Mouse (Mus musculus): ENCODE measurements around the gene Slc1a5. TPM values are rescaled to one million over a fixed set of nuclear protein-coding genes. Genes with fewer than 3 reads are reported as not detected.

The Slc1a5 gene
- polyA plus RNA-seq, 1 experiment from 2014 or later: 55.8 TPM

DNA sequence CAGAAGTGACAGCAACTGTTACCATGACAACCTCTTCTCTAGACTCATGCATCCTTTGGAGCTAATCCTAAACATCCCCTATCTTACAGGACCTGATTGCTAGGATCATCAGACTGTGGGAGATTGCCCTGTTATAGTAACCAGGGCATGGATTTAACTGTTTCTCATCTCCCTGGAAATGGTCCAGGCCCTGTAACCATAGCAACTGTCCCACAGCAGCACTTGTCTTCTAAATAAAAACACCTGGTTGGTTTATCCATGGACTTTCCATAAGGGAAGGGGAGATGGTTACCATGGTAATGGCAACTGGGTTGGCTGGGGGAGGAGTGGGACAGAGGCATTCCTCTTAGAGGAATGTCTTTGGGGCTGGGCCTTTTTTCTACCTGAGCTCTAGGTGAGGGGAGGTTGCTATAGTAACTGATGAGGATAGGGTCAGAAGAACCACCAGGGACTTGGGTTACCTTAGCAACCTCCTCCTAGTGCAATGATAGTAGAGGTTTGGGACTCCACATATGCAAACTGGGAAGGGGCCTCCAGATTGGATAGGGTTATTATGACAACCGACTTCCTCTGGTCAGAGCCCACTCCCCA, 34.3 kb downstream of the Slc1a5 start, which contains the start of gene Strn4:
Gene Strn4, plus strand, starts transcription at position 539 of the 591 bp plus-strand sequence.
- Histone ChIP-seq H3K27ac (peak within 1 kb of the TSS; percentile 94), H3K9me3 (replicated peaks; ENCODE audit: low read length) (no peaks in the 10 kb centered on the region), H3K4me1 (replicated peaks; ENCODE audit: insufficient read depth, low read length) (peaks cover 26% of the 10 kb centered on the region), H3K4me2 (ENCODE audit: low read length) (peak within 1 kb of the TSS; percentile 91), H3K27me3 (ENCODE audit: insufficient read depth, low read length) (no peaks in the 10 kb centered on the region), H3K4me3 (replicated peaks; ENCODE audit: low read depth, low read length) (peak within 1 kb of the TSS; percentile 100), H3K36me3 (ENCODE audit: insufficient read depth, low read length) (peaks cover 6% of the 10 kb centered on the region; the same call in 1 of the 2 replicates), H3K9ac (ENCODE audit: low read depth, low read length) (peak within 1 kb of the TSS; percentile 100)
- no peak for ATAC-seq (replicated peaks; ENCODE audit: low FRiP score, low read depth)
- TF ChIP-seq CTCF (IDR thresholded peaks at IDR 0.05; ENCODE audit: low read depth): no peak
- 0% methylated on average over 1 of the region's 1 CpGs for WGBS
- peak; percentile 40 for DNase-seq (ENCODE audit: low spot score)

DNA sequence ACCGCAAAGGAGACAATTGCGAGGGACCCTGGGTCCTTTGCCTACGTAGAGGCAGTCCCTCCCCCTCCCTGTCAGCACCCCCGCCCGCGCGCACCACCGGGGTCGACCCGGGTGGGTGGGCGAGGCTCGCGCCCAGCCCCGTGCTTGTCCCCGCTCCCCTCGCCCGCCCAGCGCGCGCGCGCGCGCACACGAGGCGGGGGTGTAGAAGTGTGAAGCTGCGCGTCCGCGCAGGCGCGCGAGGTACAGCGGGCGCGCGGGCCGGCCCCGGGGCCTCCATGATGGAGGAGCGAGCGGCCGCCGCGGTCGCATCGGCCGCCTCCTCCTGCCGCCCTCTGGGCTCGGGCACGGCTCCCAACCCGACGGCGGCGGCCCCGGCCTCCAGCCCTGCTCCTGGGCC, 34.9 kb downstream of the Slc1a5 start:
- Histone ChIP-seq H3K36me3 (ENCODE audit: insufficient read depth, low read length) (no peaks in the 10 kb centered on the region; the same call in 1 of the 2 replicates), H3K9me3 (replicated peaks; ENCODE audit: low read length) (no peaks in the 10 kb centered on the region), H3K27ac (peak overlapping the region; percentile 94), H3K4me2 (ENCODE audit: low read length) (peak overlapping the region; percentile 91), H3K4me3 (replicated peaks; ENCODE audit: low read depth, low read length) (peak overlapping the region; percentile 100), H3K4me1 (replicated peaks; ENCODE audit: insufficient read depth, low read length) (peaks cover 21% of the 10 kb centered on the region; the same call in 1 of the 2 replicates), H3K27me3 (ENCODE audit: insufficient read depth, low read length) (no peaks in the 10 kb centered on the region), H3K9ac (ENCODE audit: low read depth, low read length) (peak overlapping the region; percentile 100)
- under 1% methylated on average over 53 of the region's 55 CpGs for WGBS
- peak; percentile 87 for DNase-seq (ENCODE audit: low spot score)
- TF ChIP-seq CTCF (IDR thresholded peaks at IDR 0.05; ENCODE audit: low read depth): no peak
- ATAC-seq (replicated peaks; ENCODE audit: low FRiP score, low read depth): peak; percentile 73

DNA sequence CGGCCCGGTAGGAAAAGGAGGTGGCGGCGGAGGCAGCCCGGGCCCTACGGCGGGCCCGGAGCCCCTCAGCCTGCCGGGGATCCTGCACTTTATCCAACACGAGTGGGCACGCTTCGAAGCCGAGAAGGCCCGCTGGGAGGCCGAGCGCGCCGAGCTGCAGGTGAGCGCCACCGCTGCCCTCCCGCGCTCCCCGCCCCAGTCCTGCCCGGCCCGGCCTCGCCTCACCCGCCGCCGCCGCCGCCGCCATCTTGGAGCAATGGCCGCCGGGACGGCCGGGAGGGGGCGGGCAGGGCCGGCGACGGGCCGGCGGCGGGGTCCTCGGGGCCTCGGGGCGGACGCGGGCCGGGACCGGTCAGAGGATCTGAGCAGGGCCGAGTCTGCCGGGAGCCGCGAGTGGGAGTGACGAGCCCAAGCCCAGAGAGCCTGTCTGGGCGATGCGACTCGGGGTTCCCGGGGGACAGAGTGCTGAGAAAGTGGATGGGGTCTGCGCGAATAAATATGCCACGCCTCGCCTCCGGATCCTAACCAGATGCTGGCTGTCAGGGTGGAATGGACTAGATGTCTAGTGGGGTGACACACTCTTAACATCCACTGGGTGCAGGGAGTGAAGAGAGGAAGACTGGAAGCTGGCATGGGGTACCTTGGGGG, 35.5 kb downstream of the Slc1a5 start, which contains the start of gene Fkrp:
Gene Fkrp, minus strand, starts transcription at position 258 of the 648 bp plus-strand sequence.
- no peak for TF ChIP-seq CTCF (IDR thresholded peaks at IDR 0.05; ENCODE audit: low read depth)
- no peaks in the 10 kb centered on the region for H3K9me3 ChIP-seq (replicated peaks; ENCODE audit: low read length)
- no peaks in the 10 kb centered on the region for H3K27me3 ChIP-seq (ENCODE audit: insufficient read depth, low read length)
- H3K9ac ChIP-seq (ENCODE audit: low read depth, low read length): peak within 1 kb of the TSS; percentile 100
- ATAC-seq (replicated peaks; ENCODE audit: low FRiP score, low read depth) (peak; percentile 74), DNase-seq (ENCODE audit: low spot score) (peak; percentile 58)
- peak within 1 kb of the TSS; percentile 91 for H3K4me2 ChIP-seq (ENCODE audit: low read length)
- WGBS: under 1% methylated on average over 55 of the region's 64 CpGs
- H3K27ac ChIP-seq: peak within 1 kb of the TSS; percentile 94
- H3K36me3 ChIP-seq (ENCODE audit: insufficient read depth, low read length): no peaks in the 10 kb centered on the region; the same call in 1 of the 2 replicates
- H3K4me1 ChIP-seq (replicated peaks; ENCODE audit: insufficient read depth, low read length): peaks cover 17% of the 10 kb centered on the region; the same call in 1 of the 2 replicates
- H3K4me3 ChIP-seq (replicated peaks; ENCODE audit: low read depth, low read length): peak within 1 kb of the TSS; percentile 100

DNA sequence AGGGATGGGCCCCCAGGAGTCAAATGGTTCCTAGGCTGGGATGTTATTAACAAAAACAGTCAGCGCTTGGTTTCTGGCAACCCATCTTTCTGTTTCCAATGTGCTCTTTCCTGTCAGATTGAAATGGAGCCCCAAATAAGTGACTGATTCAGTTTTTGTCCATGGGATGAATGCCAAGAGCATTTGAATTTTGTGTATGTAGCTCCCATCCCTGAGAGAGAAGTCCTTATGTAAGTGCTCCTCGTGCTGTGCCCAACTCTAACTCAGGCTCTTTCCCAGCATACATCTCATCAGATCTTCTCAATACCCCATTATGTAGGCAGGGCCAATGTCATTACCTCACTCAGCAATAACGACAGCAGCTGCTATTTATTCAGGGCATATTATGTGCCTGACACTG, 36.6 kb downstream of the Slc1a5 start:
- Histone ChIP-seq H3K27me3 (ENCODE audit: insufficient read depth, low read length) (no peaks in the 10 kb centered on the region), H3K27ac (no peak overlapping the region), H3K9ac (ENCODE audit: low read depth, low read length) (peak overlapping the region; percentile 100; the same call in 1 of the 2 replicates), H3K4me3 (replicated peaks; ENCODE audit: low read depth, low read length) (peak overlapping the region; percentile 100), H3K4me2 (ENCODE audit: low read length) (peak overlapping the region; percentile 91), H3K4me1 (replicated peaks; ENCODE audit: insufficient read depth, low read length) (peaks cover 16% of the 10 kb centered on the region; the same call in 1 of the 2 replicates), H3K36me3 (ENCODE audit: insufficient read depth, low read length) (peaks cover under 1% of the 10 kb centered on the region; the same call in 1 of the 2 replicates), H3K9me3 (replicated peaks; ENCODE audit: low read length) (no peaks in the 10 kb centered on the region)
- ATAC-seq (replicated peaks; ENCODE audit: low FRiP score, low read depth) (no peak), DNase-seq (ENCODE audit: low spot score) (no peak)
- 56% methylated on average over 3 of the region's 3 CpGs for WGBS
- no peak for TF ChIP-seq CTCF (IDR thresholded peaks at IDR 0.05; ENCODE audit: low read depth)

DNA sequence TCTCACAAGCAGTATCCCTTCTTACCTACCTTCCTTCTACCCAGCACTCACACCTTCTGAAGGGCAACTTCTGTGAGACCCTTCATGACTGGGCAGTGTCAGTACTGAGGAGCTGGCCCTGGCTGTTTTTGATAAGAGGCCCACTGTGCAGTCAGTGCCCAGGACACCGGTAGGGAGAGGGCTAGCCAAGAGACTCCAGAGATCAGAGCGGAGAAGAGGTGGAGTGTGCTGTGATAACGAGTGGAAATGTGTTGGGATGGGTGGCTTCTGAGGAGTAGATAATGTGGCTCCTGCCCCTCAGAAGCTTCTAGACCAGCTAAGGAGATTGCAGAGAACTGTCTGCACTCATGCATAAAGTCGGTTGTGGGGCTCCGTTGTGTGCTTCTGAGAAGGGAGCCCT, 38.7 kb downstream of the Slc1a5 start:
- TF ChIP-seq CTCF (IDR thresholded peaks at IDR 0.05; ENCODE audit: low read depth): no peak
- Histone ChIP-seq H3K4me2 (ENCODE audit: low read length) (no peak overlapping the region), H3K4me1 (replicated peaks; ENCODE audit: insufficient read depth, low read length) (peaks cover 16% of the 10 kb centered on the region; the same call in 1 of the 2 replicates), H3K27me3 (ENCODE audit: insufficient read depth, low read length) (no peaks in the 10 kb centered on the region), H3K9me3 (replicated peaks; ENCODE audit: low read length) (no peaks in the 10 kb centered on the region), H3K27ac (no peak overlapping the region), H3K4me3 (replicated peaks; ENCODE audit: low read depth, low read length) (no peak overlapping the region), H3K9ac (ENCODE audit: low read depth, low read length) (no peak overlapping the region), H3K36me3 (ENCODE audit: insufficient read depth, low read length) (peaks cover 12% of the 10 kb centered on the region; the same call in 1 of the 2 replicates)
- no peak for ATAC-seq (replicated peaks; ENCODE audit: low FRiP score, low read depth)
- WGBS: 78% methylated on average over 5 of the region's 5 CpGs
- no peak for DNase-seq (ENCODE audit: low spot score)

DNA sequence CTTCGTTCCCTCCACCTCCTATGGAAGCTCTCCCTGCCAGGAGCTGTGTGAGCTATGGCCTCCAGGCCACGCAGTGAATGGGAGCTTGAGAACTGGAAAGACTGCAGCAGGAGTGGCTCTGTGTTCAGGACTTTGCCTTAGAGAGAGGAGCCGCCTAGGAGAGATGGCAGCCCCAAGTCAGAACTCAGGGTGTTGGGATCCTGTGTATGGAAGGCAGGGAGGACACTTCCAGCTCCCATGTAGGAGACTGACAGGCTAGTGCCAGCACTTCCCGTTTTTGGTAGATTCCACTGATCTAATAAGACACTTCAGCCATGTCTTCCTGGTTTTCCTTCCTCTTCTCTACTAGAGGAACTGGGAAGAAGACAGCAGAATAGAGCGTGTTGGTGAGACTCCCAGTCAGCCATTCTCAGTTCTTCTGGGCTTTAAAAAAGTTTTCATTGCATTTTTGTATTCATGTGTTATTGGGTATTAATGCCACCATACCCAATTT, 39.2 kb downstream of the Slc1a5 start:
- peaks cover 17% of the 10 kb centered on the region for H3K36me3 ChIP-seq (ENCODE audit: insufficient read depth, low read length)
- no peak for TF ChIP-seq CTCF (IDR thresholded peaks at IDR 0.05; ENCODE audit: low read depth)
- H3K27me3 ChIP-seq (ENCODE audit: insufficient read depth, low read length): no peaks in the 10 kb centered on the region
- ATAC-seq (replicated peaks; ENCODE audit: low FRiP score, low read depth) (no peak), DNase-seq (ENCODE audit: low spot score) (no peak)
- H3K4me2 ChIP-seq (ENCODE audit: low read length): no peak overlapping the region
- no peak overlapping the region for H3K27ac ChIP-seq
- 62% methylated on average over 5 of the region's 5 CpGs for WGBS
- no peak overlapping the region for H3K9ac ChIP-seq (ENCODE audit: low read depth, low read length)
- no peaks in the 10 kb centered on the region for H3K9me3 ChIP-seq (replicated peaks; ENCODE audit: low read length)
- no peak overlapping the region for H3K4me3 ChIP-seq (replicated peaks; ENCODE audit: low read depth, low read length)
- H3K4me1 ChIP-seq (replicated peaks; ENCODE audit: insufficient read depth, low read length): peaks cover 16% of the 10 kb centered on the region; the same call in 1 of the 2 replicates

Measured in kidney, postnatal 0 days (tissue).